Mouse (Mus musculus): ENCODE measurements around the gene Rhobtb1. TPM values are rescaled to one million over a fixed set of nuclear protein-coding genes. Genes with fewer than 3 reads are reported as not detected.

Gene Rhobtb1
- polyA plus RNA-seq, 1 experiment from 2014 or later: 9.0 TPM

DNA sequence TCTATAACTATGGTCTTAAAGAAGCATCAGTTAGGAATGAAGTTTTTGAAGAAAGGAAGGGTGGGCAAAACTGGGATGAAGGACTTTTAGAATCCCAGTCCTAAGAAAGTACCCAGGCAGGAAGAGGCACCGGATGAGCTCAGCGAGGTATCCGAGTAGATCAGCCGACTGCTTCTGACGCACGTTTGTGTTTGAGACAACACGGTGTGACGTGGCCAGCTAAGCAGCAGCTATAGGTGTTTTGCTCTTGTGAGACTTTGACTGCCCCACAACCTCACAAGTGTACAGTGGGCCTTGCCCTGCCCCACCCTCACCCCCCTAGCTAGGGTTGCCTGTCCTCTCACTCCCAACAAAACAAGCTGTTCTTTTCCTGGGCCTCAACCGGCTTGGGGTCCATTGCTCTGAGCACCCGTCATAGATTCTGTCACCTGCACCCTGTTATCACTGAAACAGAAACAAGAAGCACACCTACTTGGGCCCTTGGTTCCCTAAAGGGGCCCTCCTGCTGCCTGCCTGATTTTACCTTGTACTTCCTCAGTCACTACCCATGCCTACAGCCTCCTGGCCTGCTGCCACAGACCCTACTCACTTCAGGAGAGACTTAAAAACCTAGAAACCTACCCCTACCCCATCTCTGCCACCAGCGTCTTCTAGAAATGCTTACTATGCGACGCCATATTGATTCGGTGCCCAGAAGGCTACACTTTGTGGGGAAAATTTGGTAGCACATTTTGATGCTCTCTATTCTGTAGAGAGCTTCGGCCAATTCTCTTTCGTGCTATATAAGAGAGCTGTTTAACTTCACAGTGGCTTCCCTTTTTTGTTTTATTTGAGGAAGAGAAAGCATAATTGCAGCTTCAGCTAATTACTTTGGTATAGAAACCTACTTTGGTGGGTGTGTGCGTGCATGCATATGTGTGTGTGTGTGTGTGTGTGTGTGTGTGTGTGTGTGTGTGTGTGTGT is 101.2 kb downstream of the Rhobtb1 start:
- H3K27ac ChIP-seq: peak overlapping the region; percentile 71
- peaks cover 34% of the 10 kb centered on the region for H3K4me1 ChIP-seq
- ATAC-seq: no peak
- H3K4me2 ChIP-seq: no peak overlapping the region
- no peaks in the 10 kb centered on the region for H3K9me3 ChIP-seq (replicated peaks)
- H3K4me3 ChIP-seq: no peak overlapping the region
- 67% methylated on average over 17 of the region's 17 CpGs for WGBS (ENCODE audit: insufficient replicate concordance)
- no peaks in the 10 kb centered on the region for H3K27me3 ChIP-seq (replicated peaks)
- H3K9ac ChIP-seq: no peak overlapping the region
- H3K36me3 ChIP-seq: peaks cover 17% of the 10 kb centered on the region

GRCm38 (mm10) chr10:69253075-69253685 is 101.9 kb downstream of the Rhobtb1 start:
- no peak for ATAC-seq

DNA sequence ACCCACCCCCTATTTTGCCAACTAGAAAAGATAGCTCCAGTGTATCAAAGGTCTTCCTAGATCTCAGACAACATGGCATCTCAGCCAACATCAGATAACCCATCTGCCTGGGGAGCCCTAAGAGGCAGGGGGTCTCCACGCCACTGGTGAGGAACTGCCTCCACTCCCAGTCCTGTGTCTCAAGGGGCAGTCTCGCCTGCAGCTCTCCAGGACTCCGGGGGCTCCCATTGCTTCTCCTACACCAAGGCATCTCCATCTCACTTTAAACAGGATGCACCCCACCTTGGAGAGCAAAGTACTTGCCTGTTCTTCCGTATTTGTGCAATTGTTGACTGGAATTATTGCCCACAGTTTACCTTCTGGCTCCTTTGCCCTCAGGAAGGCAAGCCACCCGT is 102.4 kb downstream of the Rhobtb1 start:
- Histone ChIP-seq H3K36me3 (peaks cover 13% of the 10 kb centered on the region), H3K4me3 (no peak overlapping the region), H3K4me2 (no peak overlapping the region), H3K27ac (peak overlapping the region; percentile 66), H3K9ac (no peak overlapping the region), H3K9me3 (replicated peaks) (no peaks in the 10 kb centered on the region), H3K4me1 (peaks cover 34% of the 10 kb centered on the region), H3K27me3 (replicated peaks) (no peaks in the 10 kb centered on the region)
- 48% methylated on average over 5 of the region's 5 CpGs for WGBS (ENCODE audit: insufficient replicate concordance)
- ATAC-seq: no peak

More at GRCm38 (mm10) chr10:69253075-69253685, 101.9 kb downstream of the Rhobtb1 start:
- H3K4me2 ChIP-seq: no peak overlapping the region
- peaks cover 17% of the 10 kb centered on the region for H3K36me3 ChIP-seq
- peak overlapping the region; percentile 66 for H3K27ac ChIP-seq
- no peaks in the 10 kb centered on the region for H3K27me3 ChIP-seq (replicated peaks)
- H3K9me3 ChIP-seq (replicated peaks): no peaks in the 10 kb centered on the region
- H3K4me3 ChIP-seq: no peak overlapping the region
- WGBS (ENCODE audit: insufficient replicate concordance): 58% methylated on average over 5 of the region's 5 CpGs
- H3K4me1 ChIP-seq: peaks cover 34% of the 10 kb centered on the region
- no peak overlapping the region for H3K9ac ChIP-seq

DNA sequence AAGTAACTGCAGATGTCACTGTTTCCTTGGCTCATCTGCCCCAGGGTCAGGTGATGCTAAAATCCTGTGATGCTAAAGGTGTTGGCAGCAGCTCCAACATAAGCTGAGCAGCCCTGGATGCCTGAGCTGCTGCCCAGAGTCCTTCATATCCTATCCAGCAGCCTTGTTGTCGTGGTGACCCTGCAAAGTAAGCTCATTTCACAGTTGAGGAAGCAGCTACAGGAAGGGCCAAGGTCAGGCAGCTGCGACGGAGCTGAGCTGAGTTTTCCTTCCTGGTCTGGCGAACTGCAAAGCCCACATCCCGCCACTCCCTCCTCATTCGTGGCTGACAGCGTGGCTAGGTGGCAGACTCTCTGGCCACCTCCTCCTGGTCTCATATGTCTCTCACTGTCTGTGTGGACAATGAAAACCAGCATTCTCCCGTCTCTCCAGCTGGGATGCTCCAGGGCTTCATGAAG is 103.2 kb downstream of the Rhobtb1 start:
- peak; percentile 43; the same call in 1 of the 2 replicates for ATAC-seq
- Histone ChIP-seq H3K4me2 (no peak overlapping the region), H3K4me3 (no peak overlapping the region), H3K36me3 (peaks cover 8% of the 10 kb centered on the region; the same call in 1 of the 2 replicates), H3K9ac (no peak overlapping the region), H3K27me3 (replicated peaks) (no peaks in the 10 kb centered on the region), H3K4me1 (peaks cover 39% of the 10 kb centered on the region), H3K27ac (peak overlapping the region; percentile 66; the same call in 1 of the 2 replicates), H3K9me3 (replicated peaks) (no peaks in the 10 kb centered on the region)
- WGBS (ENCODE audit: insufficient replicate concordance): 12% methylated on average over 8 of the region's 8 CpGs

DNA sequence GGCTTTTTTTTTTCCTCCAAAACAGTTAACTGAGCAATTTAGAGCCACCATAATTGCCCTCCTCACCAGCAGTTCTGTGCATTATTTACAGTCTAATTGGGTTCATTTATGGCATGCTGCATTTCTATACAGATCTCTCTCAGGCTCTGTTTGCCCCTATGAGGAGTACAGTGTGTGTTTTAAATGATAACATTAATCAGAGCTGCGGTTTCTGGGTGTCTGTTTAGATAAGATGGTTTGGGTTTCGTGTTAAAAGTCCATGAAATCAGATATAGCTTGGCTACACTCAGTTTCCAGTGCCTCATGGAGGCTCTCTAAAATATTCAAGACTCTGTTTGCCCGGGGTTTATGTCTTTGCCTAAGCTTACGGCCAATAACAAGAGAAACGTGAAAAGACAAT is 104.4 kb downstream of the Rhobtb1 start:
- 0 out of 2 replicates have a peak, but pooled peaks cover 5% of the 10 kb centered on the region for H3K36me3 ChIP-seq
- H3K9me3 ChIP-seq (replicated peaks): no peaks in the 10 kb centered on the region
- no peak overlapping the region for H3K4me3 ChIP-seq
- H3K27ac ChIP-seq: no peak overlapping the region
- 0 out of 2 replicates have a peak, but pooled peaks have one; percentile 50 for ATAC-seq
- H3K9ac ChIP-seq: no peak overlapping the region
- no peaks in the 10 kb centered on the region for H3K27me3 ChIP-seq (replicated peaks)
- WGBS (ENCODE audit: insufficient replicate concordance): 21% methylated on average over 5 of the region's 5 CpGs
- H3K4me2 ChIP-seq: no peak overlapping the region
- H3K4me1 ChIP-seq: peaks cover 40% of the 10 kb centered on the region

GRCm38 (mm10) chr10:69257592-69258133 is 106.4 kb downstream of the Rhobtb1 start:
- ATAC-seq: no peak
- WGBS (ENCODE audit: insufficient replicate concordance): 51% methylated on average over 6 of the region's 6 CpGs
- H3K4me3 ChIP-seq: no peak overlapping the region
- H3K4me2 ChIP-seq: no peak overlapping the region
- H3K4me1 ChIP-seq: peaks cover 47% of the 10 kb centered on the region
- no peaks in the 10 kb centered on the region for H3K9me3 ChIP-seq (replicated peaks)
- no peak overlapping the region for H3K9ac ChIP-seq
- no peak overlapping the region for H3K27ac ChIP-seq
- H3K36me3 ChIP-seq: 0 out of 2 replicates have a peak, but pooled peaks cover 3% of the 10 kb centered on the region
- no peaks in the 10 kb centered on the region for H3K27me3 ChIP-seq (replicated peaks)

DNA sequence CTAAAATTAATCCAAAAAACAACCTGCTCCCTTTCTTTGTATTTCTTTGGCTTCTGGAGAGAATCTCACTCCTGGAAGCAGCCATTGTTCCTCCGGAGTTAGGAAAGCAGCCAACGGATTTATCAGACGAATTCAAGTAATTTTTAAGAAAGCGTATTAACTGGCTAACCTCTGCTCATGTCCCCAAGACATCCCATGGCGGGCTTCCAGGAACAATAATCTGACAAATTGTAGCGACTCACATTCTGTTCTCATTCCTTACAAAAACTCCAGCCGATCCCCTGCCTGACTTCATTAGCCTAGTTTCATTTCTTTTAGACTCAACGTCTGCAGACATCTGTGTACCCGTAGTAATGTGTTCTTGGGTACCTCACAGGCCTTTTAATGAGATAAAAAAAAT is 107.4 kb downstream of the Rhobtb1 start:
- H3K4me2 ChIP-seq: no peak overlapping the region
- H3K36me3 ChIP-seq: 0 out of 2 replicates have a peak, but pooled peaks cover 3% of the 10 kb centered on the region
- no peak overlapping the region for H3K4me3 ChIP-seq
- H3K4me1 ChIP-seq: peaks cover 42% of the 10 kb centered on the region
- WGBS (ENCODE audit: insufficient replicate concordance): 68% methylated on average over 9 of the region's 9 CpGs
- H3K9me3 ChIP-seq (replicated peaks): no peaks in the 10 kb centered on the region
- no peaks in the 10 kb centered on the region for H3K27me3 ChIP-seq (replicated peaks)
- 0 out of 2 replicates have a peak overlapping the region, but pooled peaks have one; percentile 18 for H3K27ac ChIP-seq
- H3K9ac ChIP-seq: no peak overlapping the region
- ATAC-seq: no peak

GRCm38 (mm10) chr10:69259161-69259560 is 107.9 kb downstream of the Rhobtb1 start:
- H3K4me1 ChIP-seq: peaks cover 37% of the 10 kb centered on the region
- H3K4me3 ChIP-seq: no peak overlapping the region
- H3K27me3 ChIP-seq (replicated peaks): no peaks in the 10 kb centered on the region
- 21% methylated on average over 2 of the region's 2 CpGs for WGBS (ENCODE audit: insufficient replicate concordance)
- H3K9ac ChIP-seq: no peak overlapping the region
- H3K36me3 ChIP-seq: 0 out of 2 replicates have a peak, but pooled peaks cover 3% of the 10 kb centered on the region
- no peak overlapping the region for H3K4me2 ChIP-seq
- H3K27ac ChIP-seq: no peak overlapping the region
- no peak for ATAC-seq
- no peaks in the 10 kb centered on the region for H3K9me3 ChIP-seq (replicated peaks)

- H3K4me2 ChIP-seq: no peak overlapping the region
- 62% methylated on average over 8 of the region's 8 CpGs for WGBS (ENCODE audit: insufficient replicate concordance)
- no peak overlapping the region for H3K4me3 ChIP-seq
- no peaks in the 10 kb centered on the region for H3K9me3 ChIP-seq (replicated peaks)
- peaks cover 30% of the 10 kb centered on the region for H3K4me1 ChIP-seq
- no peak for ATAC-seq
- no peak overlapping the region for H3K27ac ChIP-seq
- no peaks in the 10 kb centered on the region for H3K27me3 ChIP-seq (replicated peaks)
- 0 out of 2 replicates have a peak, but pooled peaks cover 3% of the 10 kb centered on the region for H3K36me3 ChIP-seq
- H3K9ac ChIP-seq: no peak overlapping the region
These were observed 108.7 kb downstream of the Rhobtb1 start for GRCm38 (mm10) chr10:69259929-69260328.

DNA sequence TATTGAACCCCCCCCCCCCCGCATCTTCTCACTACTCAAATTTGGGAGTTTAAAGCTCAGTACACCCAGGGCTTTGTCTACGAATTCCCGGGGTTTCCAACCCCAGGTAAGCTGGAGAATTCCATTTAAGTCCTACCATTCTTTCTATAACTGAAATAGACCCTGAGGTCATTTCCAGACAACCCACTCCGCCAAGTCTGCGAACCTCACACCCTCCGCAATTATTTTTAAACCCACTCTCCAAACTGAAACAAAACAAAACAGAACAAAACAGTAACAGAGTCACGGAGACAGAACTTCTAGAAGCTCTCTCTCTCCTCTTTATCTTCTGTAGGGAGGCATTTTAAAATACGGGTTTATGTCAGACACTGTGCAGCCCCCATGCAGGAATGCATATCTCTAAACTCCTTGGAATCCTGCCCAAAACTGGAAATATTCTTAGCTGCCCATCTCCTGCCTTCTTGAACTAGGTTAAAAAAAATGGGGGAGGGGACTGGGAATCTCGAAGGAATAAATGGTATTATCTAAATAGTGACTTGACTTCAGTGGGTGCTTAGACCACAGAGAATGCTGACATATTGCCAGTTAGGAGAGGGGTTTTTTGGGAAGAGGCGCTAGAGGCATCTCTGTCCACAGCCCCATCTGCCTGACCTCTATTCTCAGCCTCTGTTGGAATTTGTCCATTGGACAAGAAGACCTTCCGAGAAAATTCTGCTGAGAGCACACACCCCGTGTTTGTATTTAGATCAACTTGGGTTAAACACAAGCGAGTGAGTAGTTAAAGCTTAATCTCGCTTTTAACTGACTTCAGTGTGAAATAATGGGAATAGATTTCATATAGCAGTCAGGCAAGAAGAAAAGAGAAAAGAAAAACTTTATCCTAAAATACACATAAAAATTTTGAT is 111.9 kb downstream of the Rhobtb1 start:
- Histone ChIP-seq H3K27me3 (replicated peaks) (no peaks in the 10 kb centered on the region), H3K36me3 (0 out of 2 replicates have a peak, but pooled peaks cover 8% of the 10 kb centered on the region), H3K27ac (no peak overlapping the region), H3K9me3 (replicated peaks) (no peaks in the 10 kb centered on the region), H3K4me1 (peaks cover 18% of the 10 kb centered on the region; the same call in 1 of the 2 replicates), H3K4me3 (no peak overlapping the region), H3K9ac (no peak overlapping the region), H3K4me2 (no peak overlapping the region)
- WGBS (ENCODE audit: insufficient replicate concordance): 60% methylated on average over 14 of the region's 14 CpGs
- ATAC-seq: no peak

DNA sequence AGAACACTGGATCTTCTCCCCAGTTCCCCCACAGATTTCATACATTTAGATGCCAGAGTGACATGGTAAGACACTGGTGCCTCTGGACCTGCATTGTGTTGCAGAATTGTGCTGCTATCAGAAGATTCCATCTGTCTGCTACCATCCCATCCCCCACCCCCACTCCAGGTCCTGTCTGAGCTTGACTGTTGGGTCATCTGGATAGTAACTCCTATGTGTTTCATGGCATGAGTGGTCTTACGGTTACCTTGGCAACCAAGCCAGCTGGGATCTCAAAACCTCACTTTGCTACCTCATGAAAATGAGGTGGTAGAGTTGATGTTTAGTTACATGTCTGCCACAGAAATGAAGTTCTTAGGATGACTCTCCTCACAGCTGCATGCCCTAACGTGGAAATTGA is 112.7 kb downstream of the Rhobtb1 start:
- ATAC-seq: no peak
- WGBS (ENCODE audit: insufficient replicate concordance): 55% methylated on average over 2 of the region's 2 CpGs
- Histone ChIP-seq H3K9ac (no peak overlapping the region), H3K27me3 (replicated peaks) (no peaks in the 10 kb centered on the region), H3K9me3 (replicated peaks) (no peaks in the 10 kb centered on the region), H3K27ac (no peak overlapping the region), H3K4me1 (peaks cover 18% of the 10 kb centered on the region; the same call in 1 of the 2 replicates), H3K36me3 (peaks cover 13% of the 10 kb centered on the region; the same call in 1 of the 2 replicates), H3K4me2 (no peak overlapping the region), H3K4me3 (no peak overlapping the region)

Data from liver, embryonic 12.5 days (tissue).